Mouse (Mus musculus) erythroblast, embryonic 14.5 days (primary cell): ENCODE data around the gene Zglp1.

ENCODE experiments used
- GATA1 ChIP-seq: IDR thresholded peaks from 2 replicates; pipeline ENCODE4 v1.6.1; 2012; ENCODE audit warnings: low read length, inconsistent platforms, mixed read lengths
- TAL1 ChIP-seq: IDR thresholded peaks from 3 replicates; pipeline ENCODE4 v1.6.1; 2012; ENCODE audit warnings: low read length, inconsistent platforms, mixed read lengths

DNA sequence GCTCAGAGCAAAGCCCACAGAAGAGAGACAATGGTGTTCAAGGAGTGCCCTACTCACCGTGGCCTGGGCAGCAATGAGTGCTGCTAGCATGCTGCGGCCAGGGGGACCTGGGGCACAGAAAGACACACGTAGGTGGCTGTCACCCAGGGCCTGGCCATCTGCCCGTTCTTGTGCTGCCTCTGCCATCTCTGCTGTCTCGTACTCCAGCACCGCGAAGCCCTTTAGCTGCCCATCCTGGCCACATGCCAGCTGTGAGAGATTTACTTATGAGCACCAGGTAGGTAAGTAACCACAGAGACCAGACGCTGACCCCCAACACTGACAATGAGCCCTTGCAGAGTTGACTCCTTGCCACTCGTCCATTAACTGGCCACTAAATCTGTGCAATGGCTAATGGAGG, 14.2 kb upstream of the Zglp1 start:
- TF ChIP-seq GATA1: no peak
- no peak for TF ChIP-seq TAL1
